Mouse (Mus musculus): Measurements from ENCODE around the gene Senp6. TPM values are rescaled to one million over a fixed set of nuclear protein-coding genes. Genes with fewer than 3 reads are reported as not detected.
"Not testable (repeated sequence)": the region's sequence is repeated elsewhere in the genome, so short reads cannot be mapped to it uniquely, and the experiment has no call there.

Senp6 gene
- polyA plus RNA-seq, 1 experiment from 2014 or later: 31.9 TPM

GRCm38 (mm10) chr9:80026581-80027021 lies 40.1 kb upstream of the Senp6 start:
- no peak for ATAC-seq
- Histone ChIP-seq H3K27ac (ENCODE audit: low read depth, low read length) (no peak overlapping the region), H3K4me1 (replicated peaks; ENCODE audit: control insufficient read depth, insufficient read depth, low read length) (no peaks in the 10 kb centered on the region), H3K36me3 (ENCODE audit: control insufficient read depth, insufficient read depth) (no peaks in the 10 kb centered on the region), H3K27me3 (replicated peaks; ENCODE audit: control insufficient read depth, insufficient read depth, low read length) (no peaks in the 10 kb centered on the region), H3K9ac (ENCODE audit: low read depth, low read length) (no peak overlapping the region), H3K4me2 (replicated peaks; ENCODE audit: low read depth) (no peak overlapping the region), H3K4me3 (ENCODE audit: low read depth, low read length) (no peak overlapping the region), H3K9me3 (ENCODE audit: control insufficient read depth) (no peaks in the 10 kb centered on the region)
- no peak for TF ChIP-seq CTCF (IDR thresholded peaks at IDR 0.05; ENCODE audit: low read depth)
- WGBS: 61% methylated on average over 6 of the region's 6 CpGs

- H3K4me2 ChIP-seq (replicated peaks; ENCODE audit: low read depth): no peak overlapping the region
- TF ChIP-seq CTCF (IDR thresholded peaks at IDR 0.05; ENCODE audit: low read depth): no peak
- H3K4me1 ChIP-seq (replicated peaks; ENCODE audit: control insufficient read depth, insufficient read depth, low read length): no peaks in the 10 kb centered on the region
- no peak for ATAC-seq
- WGBS: 81% methylated on average over 13 of the region's 13 CpGs
- H3K27me3 ChIP-seq (replicated peaks; ENCODE audit: control insufficient read depth, insufficient read depth, low read length): no peaks in the 10 kb centered on the region
- H3K36me3 ChIP-seq (ENCODE audit: control insufficient read depth, insufficient read depth): no peaks in the 10 kb centered on the region
- no peak overlapping the region for H3K4me3 ChIP-seq (ENCODE audit: low read depth, low read length)
- H3K27ac ChIP-seq (ENCODE audit: low read depth, low read length): no peak overlapping the region
- no peak overlapping the region for H3K9ac ChIP-seq (ENCODE audit: low read depth, low read length)
- H3K9me3 ChIP-seq (ENCODE audit: control insufficient read depth): no peaks in the 10 kb centered on the region
Measured at GRCm38 (mm10) chr9:80037262-80037996, 29.3 kb upstream of the Senp6 start.

- no peaks in the 10 kb centered on the region for H3K27me3 ChIP-seq (replicated peaks; ENCODE audit: control insufficient read depth, insufficient read depth, low read length)
- no peaks in the 10 kb centered on the region for H3K36me3 ChIP-seq (ENCODE audit: control insufficient read depth, insufficient read depth)
- no peak overlapping the region for H3K27ac ChIP-seq (ENCODE audit: low read depth, low read length)
- H3K9ac ChIP-seq (ENCODE audit: low read depth, low read length): no peak overlapping the region
- no peak overlapping the region for H3K4me2 ChIP-seq (replicated peaks; ENCODE audit: low read depth)
- no peaks in the 10 kb centered on the region for H3K9me3 ChIP-seq (ENCODE audit: control insufficient read depth)
- TF ChIP-seq CTCF (IDR thresholded peaks at IDR 0.05; ENCODE audit: low read depth): no peak
- no peak overlapping the region for H3K4me3 ChIP-seq (ENCODE audit: low read depth, low read length)
- H3K4me1 ChIP-seq (replicated peaks; ENCODE audit: control insufficient read depth, insufficient read depth, low read length): no peaks in the 10 kb centered on the region
- ATAC-seq: no peak
Measured at GRCm38 (mm10) chr9:80037997-80038383, 28.7 kb upstream of the Senp6 start.

GRCm38 (mm10) chr9:80039296-80039815 lies 27.3 kb upstream of the Senp6 start:
- H3K4me2 ChIP-seq (replicated peaks; ENCODE audit: low read depth): no peak overlapping the region
- no peak overlapping the region for H3K9ac ChIP-seq (ENCODE audit: low read depth, low read length)
- H3K27me3 ChIP-seq (replicated peaks; ENCODE audit: control insufficient read depth, insufficient read depth, low read length): no peaks in the 10 kb centered on the region
- H3K4me1 ChIP-seq (replicated peaks; ENCODE audit: control insufficient read depth, insufficient read depth, low read length): no peaks in the 10 kb centered on the region
- H3K27ac ChIP-seq (ENCODE audit: low read depth, low read length): no peak overlapping the region
- 31% methylated on average over 2 of the region's 2 CpGs for WGBS
- no peak for ATAC-seq
- no peak for TF ChIP-seq CTCF (IDR thresholded peaks at IDR 0.05; ENCODE audit: low read depth)
- H3K9me3 ChIP-seq (ENCODE audit: control insufficient read depth): no peaks in the 10 kb centered on the region
- no peaks in the 10 kb centered on the region for H3K36me3 ChIP-seq (ENCODE audit: control insufficient read depth, insufficient read depth)
- no peak overlapping the region for H3K4me3 ChIP-seq (ENCODE audit: low read depth, low read length)

GRCm38 (mm10) chr9:80044301-80044700 lies 22.4 kb upstream of the Senp6 start:
- H3K9ac ChIP-seq (ENCODE audit: low read depth, low read length); H3K27ac ChIP-seq (ENCODE audit: low read depth, low read length); H3K36me3 ChIP-seq (ENCODE audit: control insufficient read depth, insufficient read depth); H3K27me3 ChIP-seq (replicated peaks; ENCODE audit: control insufficient read depth, insufficient read depth, low read length); ATAC-seq; H3K9me3 ChIP-seq (ENCODE audit: control insufficient read depth); H3K4me1 ChIP-seq (replicated peaks; ENCODE audit: control insufficient read depth, insufficient read depth, low read length); H3K4me3 ChIP-seq (ENCODE audit: low read depth, low read length); H3K4me2 ChIP-seq (replicated peaks; ENCODE audit: low read depth): not testable (repeated sequence)
- 88% methylated on average over 4 of the region's 4 CpGs for WGBS

GRCm38 (mm10) chr9:80049271-80049670 lies 17.4 kb upstream of the Senp6 start:
- not testable (repeated sequence) for H3K27me3 ChIP-seq (replicated peaks; ENCODE audit: control insufficient read depth, insufficient read depth, low read length); H3K27ac ChIP-seq (ENCODE audit: low read depth, low read length); H3K4me2 ChIP-seq (replicated peaks; ENCODE audit: low read depth); H3K9me3 ChIP-seq (ENCODE audit: control insufficient read depth); H3K4me1 ChIP-seq (replicated peaks; ENCODE audit: control insufficient read depth, insufficient read depth, low read length); H3K4me3 ChIP-seq (ENCODE audit: low read depth, low read length); ATAC-seq; H3K9ac ChIP-seq (ENCODE audit: low read depth, low read length); H3K36me3 ChIP-seq (ENCODE audit: control insufficient read depth, insufficient read depth)
- 37% methylated on average over 5 of the region's 5 CpGs for WGBS

Measured in intestine, postnatal 0 days (tissue).